Mouse (Mus musculus): ENCODE measurements around the gene Stxbp3.

- no peak for TF ChIP-seq MAX (IDR thresholded peaks at IDR 0.05)
- TF ChIP-seq CTCF (IDR thresholded peaks at IDR 0.05; ENCODE audit: control insufficient read depth, insufficient read depth, insufficient read length): no peak
Observed at GRCm38 (mm10) chr3:108795554-108796299, 44.6 kb downstream of the Stxbp3 start.

All from C2C12 (cell line).